Mouse (Mus musculus): ENCODE measurements around the gene Col17a1.

GRCm38 (mm10) chr19:47724903-47725302 lies 33.0 kb upstream of the Col17a1 start:
- no peak for TF ChIP-seq CTCF (IDR thresholded peaks at IDR 0.05; ENCODE audit: borderline replicate concordance, insufficient read depth, low read length)
- TF ChIP-seq POLR2A (IDR thresholded peaks at IDR 0.05; ENCODE audit: low read depth, low read length) = no peak
